Mouse (Mus musculus) thymus, adult 2 months (tissue): ENCODE results near the gene Atf6.

Experiments
- CTCF ChIP-seq: fragments of 200-500 bp; IDR thresholded peaks from 2 replicates; pipeline ENCODE4 v1.5.1; 2012; ENCODE audit warnings: mild to moderate bottlenecking, control low read depth, low read length, moderate library complexity, borderline replicate concordance; ENCODE audit not compliant: control insufficient read depth, poor library complexity, insufficient read depth; ENCODE audit errors: extremely low read depth
- POLR2A ChIP-seq: fragments of 200-500 bp; IDR thresholded peaks from 2 replicates; pipeline ENCODE4 v1.6.1; 2012; ENCODE audit warnings: mild to moderate bottlenecking, low read length, control low read depth, moderate library complexity; ENCODE audit not compliant: control insufficient read depth, poor library complexity, insufficient read depth; ENCODE audit errors: extremely low read depth

GRCm38 (mm10) chr1:170884390-170884789, 16.8 kb upstream of the Atf6 start:
- TF ChIP-seq CTCF (no peak), POLR2A (no peak)
